Mouse (Mus musculus) stomach, embryonic 16.5 days (tissue): ENCODE measurements at regions not wholly inside any gene's neighbourhood (a gene's known extent, or its start where the extent isn't known, plus 50 kb on each side); places are given as distances from the start of the nearest gene placed in this dataset.

ENCODE experiments used
- ATAC-seq: fragments of 200-750 bp; cut with Nextera tagmentation; 2 replicates; pipeline ENCODE4 v1.8.0; 2017; ENCODE audit warnings: moderate number of reproducible peaks, moderate TSS enrichment; ENCODE audit not compliant: insufficient read depth, low FRiP score
- H3K27ac ChIP-seq: fragments of 300-500 bp; sonication (generic); 2 replicates; pipeline ENCODE4 v1.5.1; 2014; ENCODE audit warnings: low read length
- H3K27me3 ChIP-seq: fragments of 300-500 bp; sonication (generic); 2 replicates; pipeline ENCODE4 v1.6.1; 2014; ENCODE audit warnings: low read length, control low read depth, mixed read lengths; ENCODE audit not compliant: control insufficient read depth, insufficient read depth
- H3K36me3 ChIP-seq: fragments of 300-500 bp; sonication (generic); 2 replicates; pipeline ENCODE4 v1.6.1; 2014; ENCODE audit warnings: low read length; ENCODE audit not compliant: control insufficient read depth, insufficient read depth
- H3K4me1 ChIP-seq: fragments of 300-500 bp; sonication (generic); 2 replicates; pipeline ENCODE4 v1.6.1; 2014; ENCODE audit warnings: low read length, control low read depth, mixed read lengths; ENCODE audit not compliant: control insufficient read depth, insufficient read depth
- H3K4me2 ChIP-seq: fragments of 300-500 bp; sonication (generic); 2 replicates; pipeline ENCODE4 v1.6.1; 2014; ENCODE audit warnings: low read depth, low read length, mixed read lengths
- H3K4me3 ChIP-seq: fragments of 300-500 bp; sonication (generic); replicated peaks from 2 replicates; pipeline ENCODE4 v1.5.1; 2014; ENCODE audit warnings: mild to moderate bottlenecking, low read length
- H3K9ac ChIP-seq: fragments of 300-500 bp; sonication (generic); 2 replicates; pipeline ENCODE4 v1.6.1; 2014; ENCODE audit warnings: low read length
- H3K9me3 ChIP-seq: fragments of 300-500 bp; sonication (generic); replicated peaks from 2 replicates; pipeline ENCODE4 v1.6.1; 2016; ENCODE audit warnings: low read length, control low read depth; ENCODE audit not compliant: control insufficient read depth
- whole genome bisulfite sequencing: fragments of 180-500 bp; shearing (Covaris S2); extraction: QIAGEN DNeasy Blood & Tissue Kit; methylation state at CpG from one replicate; pipeline ENCODE4 v1.1.7; 2014; 5-methylcytosine and 5-hydroxymethylcytosine counted together

DNA sequence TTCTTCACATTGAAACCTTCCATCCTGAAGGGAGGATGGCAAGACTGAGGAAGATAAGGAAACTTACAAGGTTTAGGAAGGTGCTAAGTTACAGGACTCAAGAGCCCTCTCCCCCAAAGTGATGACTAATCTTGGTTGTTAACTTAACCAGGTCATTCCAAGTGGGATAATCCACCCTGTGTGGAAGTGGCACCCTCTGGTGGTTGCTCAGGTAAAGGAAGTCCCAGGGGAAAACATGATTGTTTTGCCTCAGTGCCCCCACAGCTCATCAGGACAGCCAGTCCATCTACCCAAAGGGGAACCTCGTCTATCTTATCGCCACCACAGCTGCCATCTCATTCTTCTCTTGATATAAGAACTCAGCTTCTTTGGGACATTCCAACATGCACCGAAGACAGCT, 244.6 kb upstream of the Npvf start:
- no peak overlapping the region for H3K9ac ChIP-seq
- H3K4me2 ChIP-seq = no peak overlapping the region
- H3K27ac ChIP-seq = no peak overlapping the region
- no peaks in the 10 kb centered on the region for H3K4me1 ChIP-seq
- H3K27me3 ChIP-seq = no peaks in the 10 kb centered on the region
- H3K9me3 ChIP-seq = no peaks in the 10 kb centered on the region
- H3K36me3 ChIP-seq = no peaks in the 10 kb centered on the region
- H3K4me3 ChIP-seq = no peak overlapping the region
- WGBS = 95% methylated on average over 3 of the region's 3 CpGs
- no peak for ATAC-seq

DNA sequence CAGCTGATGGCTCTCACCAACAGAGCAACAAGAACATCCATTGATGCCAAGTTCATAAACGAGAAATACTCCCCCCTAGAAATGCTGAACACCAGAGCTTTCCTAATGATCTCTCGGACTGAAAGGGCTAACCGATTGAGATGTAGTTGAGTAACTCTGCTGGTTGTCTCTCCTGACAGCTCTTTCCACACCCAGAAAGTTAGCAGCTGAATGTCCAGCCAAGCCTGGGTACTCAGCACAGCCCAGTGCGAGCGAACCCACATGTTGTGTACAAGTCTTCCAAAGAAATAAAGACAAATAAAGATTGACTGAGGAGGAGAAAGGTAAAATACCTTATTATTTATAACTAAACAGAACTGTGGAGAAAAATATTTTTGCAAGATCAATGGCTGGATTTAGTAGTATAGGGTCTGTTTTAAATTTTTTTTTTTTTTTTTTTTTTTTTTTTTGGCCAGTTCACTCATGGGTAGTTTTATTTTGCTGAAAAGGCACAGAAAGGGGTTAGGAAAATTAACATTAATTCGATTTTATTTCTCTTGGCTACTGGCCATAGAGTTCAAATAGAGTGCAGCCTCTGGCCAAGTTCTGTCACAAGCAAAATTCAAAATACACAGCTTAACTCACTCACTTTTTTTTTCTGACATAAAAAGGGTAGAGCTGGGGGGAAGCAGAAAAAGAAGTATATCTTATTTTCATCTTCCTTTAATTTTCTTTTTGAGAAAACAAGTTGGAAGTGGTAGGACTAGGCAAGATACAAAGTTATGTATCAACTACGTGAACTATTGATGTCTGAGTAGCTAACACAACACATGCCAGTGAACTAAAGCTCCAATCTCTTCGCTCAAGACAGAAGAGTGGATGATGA, 261.2 kb upstream of the Npvf start:
- Histone ChIP-seq H3K4me2 (no peak overlapping the region), H3K36me3 (no peaks in the 10 kb centered on the region), H3K4me1 (peaks cover 4% of the 10 kb centered on the region; the same call in 1 of the 2 replicates), H3K4me3 (no peak overlapping the region), H3K9ac (no peak overlapping the region), H3K27me3 (no peaks in the 10 kb centered on the region), H3K9me3 (no peaks in the 10 kb centered on the region), H3K27ac (peak overlapping the region; percentile 49)
- 64% methylated on average over 8 of the region's 8 CpGs for WGBS
- ATAC-seq = no peak

DNA sequence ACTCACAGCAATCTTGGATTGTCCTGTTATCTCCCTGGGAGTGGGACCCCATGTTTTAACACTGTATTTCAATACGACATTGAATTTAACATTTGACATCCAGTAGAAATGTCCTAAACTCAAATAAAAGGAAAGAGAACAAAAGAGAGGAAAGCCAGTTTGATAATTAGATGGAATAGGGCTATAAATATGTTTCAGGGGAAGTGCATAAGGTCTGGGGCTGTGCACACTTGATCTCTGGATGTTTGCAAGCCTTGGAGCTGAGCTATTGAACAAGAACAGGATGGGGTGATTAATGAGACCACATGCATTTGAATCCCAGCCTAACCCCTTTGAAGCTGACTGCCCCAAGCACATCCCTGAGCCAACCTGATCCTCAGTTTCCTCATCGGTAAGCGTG, 264.0 kb upstream of the Npvf start:
- no peak overlapping the region for H3K27ac ChIP-seq
- H3K4me1 ChIP-seq = peaks cover 4% of the 10 kb centered on the region; the same call in 1 of the 2 replicates
- H3K9me3 ChIP-seq = no peaks in the 10 kb centered on the region
- no peak overlapping the region for H3K4me2 ChIP-seq
- H3K9ac ChIP-seq = no peak overlapping the region
- 53% methylated on average over 3 of the region's 3 CpGs for WGBS
- H3K27me3 ChIP-seq = no peaks in the 10 kb centered on the region
- H3K4me3 ChIP-seq = no peak overlapping the region
- no peak for ATAC-seq
- no peaks in the 10 kb centered on the region for H3K36me3 ChIP-seq

DNA sequence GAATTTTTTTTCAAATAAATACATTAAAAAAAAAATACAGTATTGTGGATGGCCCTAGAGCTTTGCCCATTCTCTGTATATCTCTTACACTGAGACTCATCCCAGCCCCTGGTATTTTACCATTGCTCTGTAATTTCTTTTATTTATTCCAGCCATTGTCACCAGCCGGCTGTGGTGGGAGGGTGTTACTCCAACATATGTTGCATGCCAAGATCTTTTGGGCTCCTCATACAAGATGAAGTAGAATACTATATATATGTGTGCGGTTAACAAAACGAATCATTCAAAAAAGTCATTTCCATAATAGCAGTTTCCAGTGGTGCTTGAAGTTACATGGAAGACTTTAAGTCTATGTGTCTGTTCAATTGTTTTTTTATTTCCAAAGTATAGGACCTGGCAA, 268.0 kb upstream of the Npvf start:
- 88% methylated on average over 3 of the region's 3 CpGs for WGBS
- Histone ChIP-seq H3K36me3 (no peaks in the 10 kb centered on the region), H3K9ac (no peak overlapping the region), H3K9me3 (peaks cover 5% of the 10 kb centered on the region; the same call in 1 of the 2 replicates), H3K4me1 (no peaks in the 10 kb centered on the region), H3K4me3 (no peak overlapping the region), H3K27ac (no peak overlapping the region), H3K27me3 (no peaks in the 10 kb centered on the region), H3K4me2 (no peak overlapping the region)
- ATAC-seq = no peak

DNA sequence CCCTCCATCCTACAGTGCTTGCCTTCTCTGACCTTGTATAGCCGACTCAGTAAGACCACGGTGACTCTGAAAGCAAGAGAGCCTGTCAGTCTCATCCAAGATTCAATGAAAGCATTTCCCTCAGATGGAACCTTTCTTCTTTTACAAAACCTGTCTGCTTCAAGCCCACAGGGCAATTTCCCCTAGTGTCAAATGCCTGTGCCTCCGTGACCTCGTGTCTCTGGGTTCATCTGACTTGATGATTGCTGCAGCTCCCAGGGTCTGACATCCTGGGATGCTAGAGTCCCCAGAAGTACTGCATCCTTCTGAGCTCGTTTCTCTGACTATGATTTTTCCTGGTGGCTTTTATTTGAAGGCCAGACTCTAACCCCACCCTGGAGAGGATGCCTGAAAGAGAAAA, 270.3 kb upstream of the Npvf start:
- ATAC-seq = no peak
- no peaks in the 10 kb centered on the region for H3K36me3 ChIP-seq
- no peak overlapping the region for H3K4me3 ChIP-seq
- WGBS = 47% methylated on average over 5 of the region's 5 CpGs
- H3K4me1 ChIP-seq = no peaks in the 10 kb centered on the region
- 0 out of 2 replicates have a peak overlapping the region, but pooled peaks have one; percentile 10 for H3K9ac ChIP-seq
- H3K9me3 ChIP-seq = peaks cover 5% of the 10 kb centered on the region; the same call in 1 of the 2 replicates
- no peak overlapping the region for H3K27ac ChIP-seq
- no peak overlapping the region for H3K4me2 ChIP-seq
- no peaks in the 10 kb centered on the region for H3K27me3 ChIP-seq

DNA sequence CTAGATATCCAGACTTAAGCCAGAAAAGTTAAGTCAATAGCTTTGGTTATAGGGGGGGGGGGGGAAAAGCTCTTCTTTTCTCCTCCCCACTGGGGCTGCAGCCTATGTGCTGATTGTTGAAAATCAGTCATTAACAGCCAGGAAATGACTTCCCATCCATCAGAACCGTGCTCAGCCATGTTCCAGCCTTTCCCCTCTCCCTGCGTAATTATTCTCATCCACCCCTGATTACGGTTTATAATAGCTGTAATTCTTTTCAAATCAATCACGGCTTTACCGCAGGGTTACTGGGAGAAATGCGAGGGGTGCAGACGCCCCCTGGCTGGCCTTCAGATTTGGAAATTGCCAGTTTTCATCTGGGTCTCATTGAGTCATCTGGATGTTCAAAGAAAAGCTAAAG, 270.8 kb upstream of the Npvf start:
- no peaks in the 10 kb centered on the region for H3K27me3 ChIP-seq
- no peaks in the 10 kb centered on the region for H3K36me3 ChIP-seq
- H3K9ac ChIP-seq = no peak overlapping the region
- peaks cover 5% of the 10 kb centered on the region; the same call in 1 of the 2 replicates for H3K9me3 ChIP-seq
- H3K4me2 ChIP-seq = no peak overlapping the region
- no peak overlapping the region for H3K4me3 ChIP-seq
- no peaks in the 10 kb centered on the region for H3K4me1 ChIP-seq
- WGBS = 26% methylated on average over 7 of the region's 7 CpGs
- no peak overlapping the region for H3K27ac ChIP-seq
- no peak for ATAC-seq

DNA sequence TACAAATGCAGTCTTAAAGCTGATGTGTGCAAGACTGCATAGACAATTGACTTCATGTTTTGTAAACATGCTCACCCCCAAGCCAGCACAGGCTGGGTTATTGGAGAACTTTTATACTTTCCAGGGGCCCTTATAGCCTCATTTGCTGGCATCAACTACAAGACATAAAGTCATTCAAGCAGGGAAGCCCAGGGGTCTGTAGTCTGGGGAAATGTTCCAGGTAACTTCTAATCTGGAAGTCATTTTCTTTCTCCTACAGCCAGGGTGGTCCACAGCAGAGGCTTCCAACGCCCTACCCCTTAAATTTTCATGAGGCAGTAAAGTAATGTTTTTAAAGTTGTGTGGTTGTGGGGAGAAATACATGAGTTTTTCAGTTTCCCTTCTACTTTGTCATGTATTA, 272.1 kb upstream of the Npvf start:
- no peaks in the 10 kb centered on the region for H3K27me3 ChIP-seq
- H3K4me2 ChIP-seq = no peak overlapping the region
- no peaks in the 10 kb centered on the region for H3K4me1 ChIP-seq
- H3K9ac ChIP-seq = no peak overlapping the region
- H3K27ac ChIP-seq = no peak overlapping the region
- H3K4me3 ChIP-seq = no peak overlapping the region
- peaks cover 5% of the 10 kb centered on the region; the same call in 1 of the 2 replicates for H3K9me3 ChIP-seq
- WGBS = 97% methylated on average over 1 of the region's 1 CpGs
- H3K36me3 ChIP-seq = no peaks in the 10 kb centered on the region
- no peak for ATAC-seq

DNA sequence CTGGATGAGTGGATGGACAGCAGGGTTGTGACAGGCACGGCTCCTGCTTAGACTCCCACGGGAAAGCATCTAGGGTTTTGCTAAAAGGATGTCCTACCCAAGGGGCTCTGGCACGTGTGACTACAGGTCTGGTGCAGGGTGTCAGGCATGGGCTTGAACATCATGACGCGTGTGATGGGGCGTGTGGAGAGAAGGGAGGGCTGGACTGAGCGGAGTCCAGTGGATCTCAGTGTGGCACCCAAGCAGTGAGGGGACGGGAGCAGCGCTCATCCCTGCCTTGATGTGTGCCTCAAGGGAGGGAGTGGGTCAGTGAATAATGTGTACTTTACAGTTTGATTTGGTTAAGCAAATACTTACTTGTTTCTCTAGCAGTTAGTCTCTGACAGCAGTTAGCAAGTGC, 275.3 kb upstream of the Npvf start:
- H3K4me1 ChIP-seq = no peaks in the 10 kb centered on the region
- no peak overlapping the region for H3K27ac ChIP-seq
- H3K27me3 ChIP-seq = no peaks in the 10 kb centered on the region
- peaks cover 5% of the 10 kb centered on the region; the same call in 1 of the 2 replicates for H3K9me3 ChIP-seq
- ATAC-seq = no peak
- no peak overlapping the region for H3K9ac ChIP-seq
- 62% methylated on average over 9 of the region's 9 CpGs for WGBS
- no peak overlapping the region for H3K4me3 ChIP-seq
- no peak overlapping the region for H3K4me2 ChIP-seq
- H3K36me3 ChIP-seq = no peaks in the 10 kb centered on the region

DNA sequence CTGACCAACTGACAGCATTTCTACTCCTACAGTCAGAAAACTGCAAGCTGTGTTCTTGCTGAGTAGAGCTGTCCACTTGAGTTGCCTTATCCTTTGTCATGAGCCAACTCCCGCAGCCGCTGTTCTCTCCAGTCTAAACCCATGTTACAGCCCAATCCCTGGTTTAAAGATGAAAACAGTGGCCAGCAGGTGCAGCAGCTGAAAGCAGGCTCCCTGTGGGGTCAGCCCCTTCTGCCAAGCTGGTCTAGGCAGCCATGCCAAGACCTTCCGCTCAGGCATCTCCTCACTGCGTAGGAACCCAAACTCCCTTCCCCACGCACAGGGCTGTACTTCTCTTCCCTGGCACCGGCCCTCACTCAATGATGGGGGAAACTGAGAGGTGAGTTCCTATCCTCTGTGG, 279.3 kb upstream of the Npvf start:
- Histone ChIP-seq H3K27me3 (no peaks in the 10 kb centered on the region), H3K4me2 (no peak overlapping the region), H3K4me1 (no peaks in the 10 kb centered on the region), H3K4me3 (no peak overlapping the region), H3K9ac (no peak overlapping the region), H3K9me3 (no peaks in the 10 kb centered on the region), H3K36me3 (no peaks in the 10 kb centered on the region), H3K27ac (no peak overlapping the region)
- ATAC-seq = no peak
- WGBS = 90% methylated on average over 6 of the region's 6 CpGs
